Mouse (Mus musculus) layer of hippocampus, adult 8-10 months (tissue): ENCODE measurements around the gene Ptprcap. TPM values are rescaled to one million over a fixed set of nuclear protein-coding genes. Genes with fewer than 3 reads are reported as not detected.
"Not testable (repeated sequence)": the region's sequence is repeated elsewhere in the genome, so short reads cannot be mapped to it uniquely, and the experiment has no call there.

ENCODE experiments used
- DNase-seq, 2 experiments: peaks; one replicate each; pipeline ENCODE4 v3.0.0; 2022; ENCODE audit warnings: low spot score in 2 of 2
- total RNA-seq, 4 experiments: library from RNA; stranded (reverse); gene quantifications; 2 replicates each; pipeline ENCODE4 v1.2.4; 2022

The Ptprcap gene
- total RNA-seq, 4 experiments from 2014 or later, result 1.3 to 4.4 (median 1.6) TPM

DNA sequence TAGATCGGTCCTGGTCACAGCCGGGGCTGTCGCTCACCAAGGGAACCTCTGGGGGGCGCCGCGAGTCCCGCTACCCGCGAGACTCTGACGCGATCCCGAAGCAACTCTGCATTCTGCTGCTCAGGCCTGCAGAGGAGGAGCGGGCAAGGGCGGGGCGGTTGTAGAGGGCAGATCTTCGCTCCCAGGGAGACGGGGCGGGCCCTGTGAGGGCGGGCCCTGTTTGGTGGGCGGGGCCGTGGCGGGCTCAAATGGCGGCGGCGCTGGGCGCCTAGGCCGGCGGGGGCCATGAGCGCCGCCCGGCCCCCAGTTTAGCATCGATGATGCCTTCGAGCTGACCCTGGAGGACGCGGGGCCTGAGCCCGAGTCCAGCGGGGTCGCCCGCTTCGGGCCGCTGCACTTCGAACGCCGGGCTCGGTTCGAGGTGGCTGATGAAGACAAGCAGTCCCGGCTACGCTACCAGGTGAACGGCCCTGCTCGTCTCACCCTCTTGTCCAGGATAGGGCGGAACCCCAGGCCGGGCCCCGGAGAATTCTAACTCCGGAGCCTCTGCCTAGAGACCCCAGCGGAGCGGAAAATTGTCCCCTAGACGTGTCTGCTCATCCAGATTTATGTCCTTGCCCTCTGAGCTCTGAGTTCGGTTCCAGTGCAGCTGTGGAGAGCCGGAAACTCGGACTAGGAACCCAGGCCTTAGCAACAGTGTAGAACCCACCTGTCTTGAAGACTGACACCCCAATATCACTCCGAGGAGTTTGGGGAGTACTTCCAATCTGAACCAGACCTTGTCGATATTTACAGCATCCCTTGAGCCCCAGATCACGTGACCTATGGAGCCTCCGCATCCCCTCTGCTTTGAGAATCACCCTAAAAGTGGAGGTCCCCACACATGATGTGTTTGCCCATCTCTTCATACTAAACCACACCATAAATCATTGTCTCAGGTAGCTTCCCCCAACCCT is 27.4 kb upstream of the Ptprcap start, which contains the start of gene Aip:
Gene Aip, minus strand, starts transcription at position 118 of the 956 bp plus-strand sequence.
- DNase-seq, result peak; percentile 97 to 98

DNA sequence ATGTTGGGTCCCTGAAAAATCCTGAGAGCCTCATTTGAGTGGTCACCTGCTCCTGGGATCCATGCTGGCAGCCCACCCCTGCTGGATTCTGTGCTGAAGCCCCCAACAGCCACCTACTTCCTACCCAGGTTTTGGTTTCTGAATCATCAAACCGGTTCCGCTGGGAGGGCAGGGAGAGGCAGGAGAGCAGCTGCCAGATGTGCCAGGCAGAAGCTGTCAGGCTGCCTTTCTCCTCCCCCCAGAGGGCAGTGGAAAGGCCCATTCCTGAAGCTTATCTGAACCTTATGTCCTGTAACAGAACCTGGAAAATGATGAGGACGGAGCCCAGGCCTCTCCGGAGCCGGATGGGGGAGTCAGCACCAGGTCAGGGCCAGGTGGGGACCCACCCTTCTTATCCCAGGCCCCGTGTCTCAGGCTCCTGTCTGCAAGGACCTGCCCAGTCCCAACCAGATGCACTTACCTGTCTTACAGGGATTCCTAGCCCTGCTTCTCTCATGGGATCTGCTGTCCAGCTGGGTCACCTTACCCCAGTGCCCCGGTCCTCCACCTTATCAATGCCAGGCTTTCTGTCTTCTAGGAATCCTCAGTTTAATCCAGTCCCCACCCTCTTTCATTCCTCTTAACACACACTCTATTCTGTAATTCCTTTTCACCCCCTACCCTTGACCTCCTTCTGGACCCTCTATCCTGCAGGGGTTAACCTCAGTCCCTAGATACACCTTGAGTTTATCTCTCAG is 26.5 kb upstream of the Ptprcap start:
- DNase-seq, result no peak

DNA sequence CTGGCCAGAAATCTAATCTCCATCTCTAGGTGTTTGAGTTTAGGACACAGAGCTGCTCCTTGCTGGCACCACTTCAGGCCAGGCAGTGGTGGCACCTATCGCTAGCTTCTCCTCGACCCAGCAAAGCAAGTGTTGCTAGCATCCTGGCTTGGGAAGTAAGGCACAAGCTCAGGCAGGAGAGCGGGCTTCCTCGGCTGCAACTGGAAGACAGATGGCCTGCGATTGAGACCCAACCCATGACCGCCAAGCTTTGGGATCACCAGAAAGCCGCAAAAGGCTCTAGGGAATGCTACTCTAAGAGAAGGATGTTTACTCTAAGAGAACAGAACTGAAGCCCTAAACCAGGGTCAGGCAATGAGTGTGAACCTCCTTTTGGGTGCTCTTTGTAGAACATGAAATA is 23.9 kb upstream of the Ptprcap start:
- no peak for DNase-seq

DNA sequence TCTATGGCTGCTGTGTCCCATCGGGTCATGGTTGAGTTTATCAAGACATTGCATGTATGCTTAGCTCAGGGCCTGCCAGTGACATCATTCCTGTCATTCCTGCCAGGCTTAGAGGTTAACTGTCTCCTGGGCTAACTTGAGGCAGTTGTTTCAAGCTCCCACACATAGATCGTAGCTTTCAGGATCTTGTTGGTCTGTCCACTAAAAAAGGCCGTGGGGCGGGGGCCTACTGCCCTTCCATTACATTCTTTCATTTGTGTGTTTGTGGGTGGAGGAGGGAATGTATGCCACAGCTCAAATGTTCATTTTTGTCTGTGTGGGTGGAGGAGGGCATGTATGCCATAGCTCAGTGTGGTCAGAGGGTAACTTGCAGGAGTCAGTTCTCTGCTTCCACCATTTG is 23.3 kb upstream of the Ptprcap start:
- no peak for DNase-seq

DNA sequence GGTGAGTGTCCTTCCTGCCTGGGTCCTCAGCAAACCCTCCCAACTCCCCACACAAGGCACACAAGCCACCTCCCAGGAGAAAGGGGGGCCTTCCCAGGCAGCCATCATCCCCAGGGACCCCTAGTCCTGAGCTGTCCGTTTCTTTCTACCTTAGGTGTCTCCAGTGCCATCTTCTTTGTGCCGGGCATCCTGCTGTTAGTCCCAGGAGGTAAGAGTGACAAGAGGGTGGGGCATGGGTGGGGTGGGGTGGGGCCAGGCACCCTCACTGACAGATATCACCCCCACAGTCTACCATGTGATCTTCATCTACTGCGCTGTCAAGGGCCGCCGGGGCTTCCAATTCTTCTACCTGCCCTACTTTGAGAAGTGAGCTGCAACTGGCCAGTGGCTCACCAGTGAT is 22.3 kb upstream of the Ptprcap start:
- DNase-seq, result no peak

DNA sequence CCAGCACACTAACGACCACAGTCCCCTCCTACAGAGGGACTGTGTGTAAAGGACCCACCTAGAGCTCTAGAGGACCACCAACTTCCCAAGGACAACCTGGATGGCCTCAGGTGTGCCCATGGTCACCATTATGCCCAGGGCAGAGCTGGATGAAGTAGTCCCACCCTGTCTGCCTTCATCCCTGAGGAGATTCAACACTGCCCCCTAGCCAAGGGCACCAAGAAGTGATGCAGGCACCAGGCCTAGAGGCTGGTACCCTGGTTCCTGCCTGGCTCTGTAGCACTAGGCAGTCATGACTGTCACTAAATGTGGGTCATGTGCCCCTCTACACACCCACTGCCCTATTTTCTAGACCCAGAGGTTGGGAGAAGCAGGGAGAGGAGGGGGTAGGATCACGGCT is 21.6 kb upstream of the Ptprcap start:
- DNase-seq, result no peak

DNA sequence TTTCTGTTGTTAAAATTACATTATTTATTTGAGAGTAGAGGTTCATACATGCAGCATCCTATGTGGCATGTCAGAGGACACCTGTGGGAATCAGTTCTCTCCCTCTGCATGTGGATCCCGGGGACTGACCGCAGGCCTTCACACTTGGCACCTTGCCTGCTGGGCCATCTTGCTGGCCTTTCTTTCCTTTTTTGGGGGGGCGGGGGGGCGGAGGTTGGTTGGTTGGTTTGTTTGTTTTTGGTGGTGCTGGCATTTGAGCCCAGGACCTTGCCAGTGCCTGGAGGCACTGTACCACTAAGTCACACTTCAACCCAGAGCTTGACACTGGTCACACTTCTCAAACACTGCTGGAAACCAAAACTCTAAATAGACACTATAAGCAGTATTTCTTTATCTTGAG is 19.1 kb upstream of the Ptprcap start:
- no peak for DNase-seq

DNA sequence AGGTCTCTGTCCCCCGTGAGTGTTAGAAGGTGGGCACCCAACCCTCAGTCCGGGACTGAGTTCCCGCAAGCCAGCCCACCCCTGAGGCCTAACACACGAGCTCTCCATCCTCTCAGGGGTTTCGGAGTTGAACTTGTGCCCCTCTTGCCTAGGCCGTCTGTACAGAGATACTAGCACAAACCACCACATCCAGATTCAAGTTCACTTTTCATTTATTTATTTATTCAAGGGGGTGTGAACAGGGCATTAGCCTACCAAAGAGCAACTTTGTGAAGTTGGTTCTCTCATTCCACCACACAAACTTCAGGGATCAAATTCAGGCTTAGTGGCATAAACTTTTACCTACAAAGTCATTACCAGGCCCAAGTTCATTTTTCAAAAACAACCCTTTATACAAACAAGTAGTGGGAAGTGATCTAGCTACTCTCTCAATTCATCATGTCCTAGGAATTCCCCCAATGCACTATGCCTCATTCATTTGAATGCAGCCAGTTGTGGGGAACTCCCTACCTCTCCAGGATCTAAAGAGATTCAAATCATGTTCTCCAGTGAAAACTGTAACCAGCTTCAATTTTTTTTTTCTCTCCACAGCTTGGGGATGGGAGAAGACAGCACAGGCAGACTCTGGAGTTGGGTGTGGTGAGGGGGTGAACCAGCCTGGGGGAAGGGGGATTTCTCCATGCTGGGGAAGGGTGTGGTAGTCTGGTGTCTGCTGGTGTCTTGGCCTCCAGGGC is 18.0 kb upstream of the Ptprcap start:
- DNase-seq, result not testable (repeated sequence)

DNA sequence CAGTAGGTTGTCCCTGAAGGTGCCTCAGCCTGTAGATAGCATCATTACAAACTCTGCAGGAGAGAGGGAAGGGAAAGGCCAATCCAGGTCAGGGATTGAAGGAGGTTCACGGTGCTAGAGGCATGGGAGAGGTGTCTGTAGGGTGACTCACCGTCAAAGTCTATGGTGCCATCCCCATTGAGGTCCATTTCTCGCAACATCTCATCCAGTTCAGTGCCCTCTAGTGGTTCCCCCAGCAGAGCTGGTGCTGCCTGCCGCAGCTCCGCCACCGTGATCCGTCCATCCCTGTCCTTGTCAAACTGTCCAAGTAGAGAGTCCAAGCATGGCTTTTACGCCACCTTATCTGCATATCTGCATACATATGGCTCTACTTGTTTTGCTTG is 17.4 kb upstream of the Ptprcap start:
- not testable (repeated sequence) for DNase-seq

DNA sequence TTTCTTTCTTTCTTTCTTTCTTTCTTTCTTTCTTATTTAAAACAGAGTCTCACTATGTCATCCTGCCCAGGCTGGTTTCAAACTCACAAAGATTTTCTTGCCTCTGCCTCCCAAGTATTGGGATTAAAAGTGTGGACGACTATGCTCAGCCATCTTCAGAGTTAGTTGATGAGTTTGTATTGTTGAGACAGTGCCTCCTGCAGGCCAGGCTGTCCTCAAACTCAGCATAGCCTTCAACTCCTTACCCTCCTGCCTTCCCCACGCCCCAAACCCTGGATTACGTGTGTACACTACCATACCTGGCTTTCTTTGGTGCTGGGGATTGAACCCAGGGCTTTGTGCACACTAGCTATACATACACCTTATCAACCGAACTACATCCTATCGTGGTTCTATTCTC is 16.9 kb upstream of the Ptprcap start:
- no peak for DNase-seq

DNA sequence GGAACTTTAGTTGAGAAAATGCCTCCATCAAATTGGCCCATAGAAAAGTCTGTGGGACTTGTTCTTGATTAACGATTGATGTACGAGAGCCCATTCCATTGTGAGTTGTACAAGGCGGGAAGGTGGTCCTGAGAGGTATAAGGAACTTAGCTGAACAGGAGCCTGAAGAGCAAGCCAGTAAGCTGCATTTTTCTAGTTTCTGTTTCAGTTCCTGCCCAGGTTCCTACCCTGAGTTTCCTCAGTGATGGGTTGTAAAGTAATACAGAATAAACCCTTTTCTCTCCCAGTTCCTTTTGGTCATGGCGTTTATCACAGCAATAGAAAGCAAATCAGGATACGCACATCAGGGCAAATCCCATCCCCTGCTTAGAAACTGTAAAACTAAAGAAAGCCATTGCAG is 15.5 kb upstream of the Ptprcap start:
- DNase-seq, result no peak

DNA sequence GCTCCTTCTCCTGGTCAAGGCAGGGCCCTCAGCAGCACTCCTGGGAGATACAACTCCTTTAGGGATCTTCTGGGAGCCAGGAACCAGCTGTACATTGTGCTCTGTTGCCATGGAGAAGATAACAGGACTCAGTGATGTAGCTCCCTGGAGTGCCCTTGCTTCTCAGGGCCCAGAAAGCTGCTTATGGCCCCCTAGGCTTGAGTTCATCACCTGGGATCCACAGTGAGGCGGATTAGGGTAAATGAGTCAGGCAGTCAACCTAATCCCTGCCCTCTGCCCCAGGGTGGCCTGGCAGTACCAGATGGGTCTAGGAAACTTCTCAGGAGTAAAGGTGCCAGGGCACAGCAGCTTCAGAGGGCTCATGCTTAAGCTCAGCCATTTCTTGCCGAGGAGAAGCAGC is 14.0 kb upstream of the Ptprcap start, which contains the start of gene Gpr152:
Gene Gpr152, plus strand, starts transcription at position 342 of the 400 bp plus-strand sequence.
- DNase-seq, result no peak

DNA sequence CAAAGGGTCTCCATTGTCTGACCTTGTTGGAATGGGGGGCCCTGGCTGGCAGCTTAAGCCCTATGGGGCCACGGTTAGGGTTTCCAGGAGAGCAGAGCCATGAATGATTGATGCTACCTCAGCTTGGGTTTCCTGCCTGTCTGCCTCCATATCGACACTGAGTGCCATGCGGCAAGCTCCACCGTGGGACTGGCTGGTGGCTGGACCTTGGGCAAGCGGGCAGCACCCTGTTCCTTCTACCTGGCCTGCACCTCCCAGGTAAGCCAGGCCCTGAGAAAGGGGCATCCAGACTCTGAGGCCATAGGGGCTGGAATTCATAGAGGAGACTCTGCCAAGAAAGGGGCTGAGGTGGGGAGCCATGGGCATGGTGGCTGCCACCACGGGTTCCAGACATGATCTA is 13.3 kb upstream of the Ptprcap start:
- no peak for DNase-seq

DNA sequence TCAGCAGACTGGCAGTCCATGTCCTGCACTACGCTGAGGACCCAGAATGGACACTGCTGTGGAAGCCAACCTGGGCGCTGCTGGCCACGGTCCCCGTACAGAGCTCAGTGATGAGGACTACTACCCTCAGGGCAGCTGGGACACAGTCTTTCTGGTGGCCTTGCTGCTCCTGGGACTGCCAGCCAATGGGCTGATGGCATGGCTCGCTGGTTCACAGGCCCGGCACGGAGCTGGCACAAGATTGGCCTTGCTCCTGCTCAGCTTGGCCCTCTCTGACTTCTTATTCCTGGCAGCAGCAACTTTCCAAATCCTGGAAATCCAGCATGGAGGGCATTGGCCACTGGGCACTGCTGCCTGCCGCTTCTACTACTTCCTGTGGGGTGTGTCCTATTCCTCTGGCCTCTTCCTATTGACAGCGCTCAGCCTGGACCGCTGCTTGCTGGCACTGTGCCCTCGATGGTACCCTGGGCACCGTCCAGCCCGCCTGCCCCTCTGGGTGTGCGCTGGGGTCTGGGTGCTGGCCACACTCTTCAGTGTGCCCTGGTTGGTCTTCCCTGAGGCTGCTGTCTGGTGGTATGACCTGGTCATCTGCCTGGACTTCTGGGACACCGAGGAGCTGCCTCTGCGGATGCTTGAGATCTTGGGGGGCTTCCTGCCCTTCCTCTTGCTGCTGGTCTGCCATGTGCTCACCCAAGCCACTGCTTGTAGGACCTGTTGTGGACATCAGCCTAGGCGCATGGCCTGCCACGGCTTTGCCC is 10.8 kb upstream of the Ptprcap start:
- DNase-seq, result no peak

DNA sequence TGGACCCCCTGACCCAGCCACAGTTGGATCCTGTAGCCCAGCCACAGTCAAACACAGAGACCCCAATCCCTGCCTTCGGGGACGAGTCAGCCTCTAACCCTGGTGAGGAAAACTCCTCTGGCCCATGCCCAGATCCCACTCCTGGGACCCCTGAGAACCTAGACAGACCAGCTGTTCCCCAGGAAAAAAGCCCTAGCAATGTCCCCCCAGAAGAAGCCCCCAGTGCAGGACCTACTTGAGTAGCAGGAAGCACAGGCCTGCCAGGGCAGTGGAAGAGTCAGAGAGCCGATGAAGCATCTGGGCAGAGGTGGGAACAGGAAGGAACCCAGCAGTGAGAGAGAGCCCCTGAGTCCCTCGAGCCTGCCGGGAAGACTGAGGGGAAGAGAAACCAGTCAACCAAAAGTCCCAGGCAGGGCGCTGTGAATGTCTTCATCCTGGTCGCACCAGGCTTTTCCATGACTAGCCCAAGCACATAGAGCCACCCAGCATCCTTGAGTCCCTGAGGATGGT is 9.6 kb upstream of the Ptprcap start, which contains the start of gene Cabp4:
Gene Cabp4, minus strand, starts transcription at position 275 of the 510 bp plus-strand sequence.
- no peak for DNase-seq

DNA sequence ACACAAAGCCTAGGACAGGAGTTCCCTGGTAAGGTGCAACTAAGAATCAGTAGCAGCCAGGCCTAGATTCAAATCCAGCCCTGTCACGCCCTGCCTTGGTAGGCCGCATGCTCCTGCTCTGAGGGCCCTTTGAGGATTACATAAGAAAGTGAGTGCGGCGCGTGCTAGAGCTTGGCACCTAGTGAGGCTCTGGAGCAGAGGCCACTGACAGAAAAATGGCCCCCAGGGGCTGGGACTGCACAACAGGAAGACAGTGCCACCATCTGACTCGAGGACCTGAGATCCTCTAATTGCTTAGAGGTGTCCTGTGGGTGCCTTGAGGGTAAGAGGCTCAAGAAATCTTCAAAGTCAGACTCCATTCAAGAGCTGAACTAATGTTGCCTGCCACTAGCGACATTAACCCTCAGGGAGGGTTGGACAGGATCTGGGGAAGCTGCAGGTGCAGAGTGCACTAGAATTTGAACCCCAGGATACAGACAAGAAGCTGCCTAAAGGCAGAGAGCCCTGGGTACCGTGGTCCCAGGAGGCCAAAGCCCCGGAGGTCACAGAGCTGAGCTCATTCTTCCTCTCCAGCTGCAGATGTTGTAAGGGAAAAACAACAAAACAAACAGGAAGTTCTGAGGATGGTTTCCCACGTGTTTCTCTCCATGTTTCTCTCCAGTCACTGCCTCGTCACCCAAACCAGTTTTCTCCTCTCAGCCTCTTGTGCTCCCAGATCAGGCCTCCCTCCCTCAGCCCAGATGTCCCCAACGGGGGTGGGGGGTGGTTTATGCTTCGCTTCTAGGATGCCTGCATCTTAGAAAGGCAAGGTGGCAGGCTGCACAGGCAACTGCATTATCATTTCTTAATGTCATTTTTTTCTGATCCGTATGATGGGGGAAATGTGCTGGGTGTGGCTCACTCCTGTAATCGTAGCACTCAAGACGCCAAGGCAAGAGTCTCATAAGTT is 8.6 kb upstream of the Ptprcap start:
- DNase-seq, result no peak

DNA sequence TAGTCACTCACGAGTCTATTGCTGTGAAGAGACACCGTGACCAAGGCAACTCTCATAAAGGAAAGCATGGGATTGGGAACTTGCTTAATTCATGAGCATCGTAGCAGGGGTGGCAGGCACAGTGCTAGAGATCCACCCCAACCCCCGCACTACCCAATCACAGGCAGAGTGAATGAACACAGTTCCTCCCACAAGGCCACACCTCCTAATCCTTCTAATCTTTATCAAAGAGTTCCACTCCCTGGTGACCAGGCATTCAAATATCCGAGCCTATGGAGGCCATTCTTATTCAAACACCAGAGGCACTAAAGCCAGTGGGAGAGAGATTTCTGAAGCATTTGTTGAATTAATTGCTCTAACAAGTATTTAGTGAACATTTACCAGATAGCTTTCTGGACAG is 7.5 kb upstream of the Ptprcap start:
- no peak for DNase-seq

DNA sequence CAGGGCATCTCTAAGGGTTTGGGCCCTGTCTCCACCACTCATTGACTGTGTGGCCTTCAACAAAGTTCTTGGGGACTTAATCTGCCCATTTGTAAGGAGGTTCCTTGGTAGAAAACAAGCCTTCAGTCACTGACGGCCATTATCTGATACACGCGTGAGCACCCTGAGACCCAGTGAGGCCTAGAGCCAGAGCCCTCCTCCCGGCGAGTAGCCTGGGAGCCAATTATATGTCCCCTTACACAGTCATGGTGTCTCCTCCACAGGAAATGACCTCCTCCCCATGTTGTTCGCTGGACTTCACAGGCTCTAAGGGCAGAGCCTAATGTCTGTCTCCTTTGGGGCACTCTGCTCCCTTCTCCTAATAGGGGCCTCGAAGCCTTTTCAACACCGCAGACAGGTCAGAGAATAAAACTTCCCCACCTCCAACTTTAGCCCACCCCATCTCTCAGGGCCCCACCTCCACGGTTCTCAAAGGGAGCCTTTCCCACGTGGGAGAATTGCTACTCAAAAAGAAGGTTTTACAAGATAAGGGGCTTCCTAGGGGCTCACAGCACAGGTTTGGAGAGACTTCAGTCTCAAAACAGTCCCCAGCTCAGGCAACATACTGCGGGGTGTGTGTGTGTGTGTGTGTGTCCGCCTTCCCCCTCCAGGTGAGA is 6.9 kb upstream of the Ptprcap start:
- DNase-seq, result no peak

DNA sequence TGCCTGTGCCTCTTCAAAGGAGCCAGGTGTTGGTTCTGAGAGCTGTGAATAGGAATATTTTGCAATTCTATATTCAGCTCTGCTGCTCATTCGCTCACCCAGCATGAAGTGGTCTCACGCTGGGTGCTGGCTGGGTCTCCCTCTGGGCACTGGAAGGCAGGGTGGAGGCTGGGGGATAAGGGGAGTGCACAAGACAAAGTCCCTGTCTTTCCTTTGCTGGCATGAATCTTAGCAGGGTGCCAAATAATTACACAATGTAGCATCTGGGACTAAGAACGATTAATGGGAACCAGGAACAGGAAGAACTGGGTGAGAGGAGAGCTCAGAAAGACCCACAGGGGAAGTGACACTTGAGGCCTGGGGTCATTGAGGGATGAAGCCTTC is 6.4 kb upstream of the Ptprcap start:
- no peak for DNase-seq
